Mouse (Mus musculus) embryo, embryonic 11 days (tissue): Measurements from ENCODE around the gene BC024978.

ENCODE experiments used
- DNase-seq: peaks from one replicate; pipeline ENCODE4 v3.0.0-alpha.2; 2015

BC024978 gene

DNA sequence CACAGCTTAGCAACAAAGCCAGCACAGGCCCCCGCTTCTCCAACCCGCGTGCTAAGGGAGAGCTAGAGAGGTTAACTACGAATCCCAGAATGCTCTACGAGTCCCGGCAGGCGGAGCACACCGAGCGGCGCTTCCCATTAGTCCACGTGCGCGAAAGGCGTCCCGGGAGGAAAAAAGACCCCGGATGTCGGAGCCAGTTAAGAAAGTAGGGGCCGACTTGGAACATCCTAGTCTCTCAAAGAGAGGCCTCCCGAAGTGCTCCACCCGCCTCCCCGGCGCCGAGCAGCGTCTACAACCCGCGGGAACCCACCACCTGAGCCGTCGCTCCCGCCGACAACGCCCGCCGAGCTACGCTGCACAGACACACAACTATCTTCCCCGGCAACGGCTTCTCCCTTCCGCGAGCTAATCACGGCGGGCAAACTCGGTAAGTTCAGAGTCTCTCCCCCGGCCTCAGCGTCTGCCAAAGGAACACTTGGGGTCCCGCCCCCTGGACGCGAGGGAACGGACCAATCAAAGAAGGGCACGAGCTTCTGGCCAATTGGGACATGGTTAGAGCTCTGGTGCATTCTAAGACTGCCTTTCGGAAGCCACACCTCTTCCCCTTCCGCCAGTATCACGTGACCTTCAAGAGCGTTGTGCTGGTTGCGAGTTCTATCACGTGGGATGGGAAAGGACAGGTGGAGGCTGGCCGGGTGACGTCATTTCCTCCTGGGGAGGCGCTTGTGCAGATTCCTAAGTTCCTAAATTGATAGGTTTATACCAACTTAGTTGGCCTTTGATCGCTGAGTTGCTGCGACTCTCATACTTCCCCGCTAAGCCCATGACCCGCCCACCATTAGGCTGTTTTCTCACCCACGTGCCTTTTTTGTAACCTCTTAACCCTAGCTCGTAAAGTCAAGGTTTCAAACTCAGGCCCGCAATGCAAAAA lies at the start of gene BC024978, which contains the start of gene Snrpa:
BC024978 (plus strand) TSS at position 101 of the 931 bp plus-strand sequence.
Snrpa (minus strand) TSS at position 591 of the 931 bp plus-strand sequence.
- DNase-seq = peak; percentile 97

DNA sequence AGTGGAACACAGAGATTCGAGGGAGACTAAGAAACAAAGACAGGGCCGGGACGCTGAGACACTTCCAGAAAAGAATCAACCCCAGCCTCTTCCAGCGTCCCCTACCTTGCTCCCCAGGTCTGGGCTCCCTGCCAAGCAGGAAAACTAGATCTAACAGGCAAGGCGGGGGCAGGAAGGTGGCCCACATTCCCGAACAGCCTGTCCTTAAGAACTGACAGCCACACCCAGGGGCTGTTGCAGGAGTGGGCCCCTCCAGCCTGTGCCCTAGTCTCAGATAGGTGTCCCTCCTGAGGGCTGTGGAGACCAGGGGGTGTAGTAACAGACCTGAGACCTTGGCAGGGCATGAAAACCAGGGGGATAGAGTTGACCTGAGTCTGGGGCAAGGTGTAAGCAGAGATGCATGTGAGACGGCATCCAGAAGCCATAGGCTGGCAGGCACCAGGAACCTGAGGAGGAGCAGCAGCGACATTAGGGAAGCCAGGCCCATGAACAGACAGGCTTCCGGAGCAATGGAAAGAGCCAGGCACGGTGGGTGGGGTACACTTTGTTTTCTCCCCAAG lies 42.3 kb upstream of the BC024978 start, which contains the start of gene Cyp2t4:
Cyp2t4 (plus strand) TSS at position 510 of the 560 bp plus-strand sequence.
- DNase-seq = no peak

DNA sequence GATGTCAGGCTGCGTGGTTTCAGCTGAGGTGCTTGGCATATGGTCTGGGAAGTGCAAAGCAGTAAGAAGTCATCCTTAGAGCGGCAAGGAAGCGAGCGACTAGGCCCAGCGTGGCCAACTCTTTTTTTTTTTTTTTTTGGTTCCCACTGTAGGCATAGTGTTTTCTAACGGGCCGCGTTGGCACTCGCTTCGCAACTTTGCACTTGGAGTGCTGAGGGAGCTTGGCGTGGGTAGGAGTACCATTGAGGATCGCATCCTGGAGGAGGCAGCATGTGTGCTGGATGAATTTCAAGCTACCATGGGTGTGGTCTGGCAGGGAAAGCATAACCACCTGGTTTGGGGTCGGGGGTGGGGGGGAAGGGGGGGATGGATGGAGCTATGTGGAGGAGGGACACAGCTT lies 39.6 kb upstream of the BC024978 start:
- DNase-seq = no peak

DNA sequence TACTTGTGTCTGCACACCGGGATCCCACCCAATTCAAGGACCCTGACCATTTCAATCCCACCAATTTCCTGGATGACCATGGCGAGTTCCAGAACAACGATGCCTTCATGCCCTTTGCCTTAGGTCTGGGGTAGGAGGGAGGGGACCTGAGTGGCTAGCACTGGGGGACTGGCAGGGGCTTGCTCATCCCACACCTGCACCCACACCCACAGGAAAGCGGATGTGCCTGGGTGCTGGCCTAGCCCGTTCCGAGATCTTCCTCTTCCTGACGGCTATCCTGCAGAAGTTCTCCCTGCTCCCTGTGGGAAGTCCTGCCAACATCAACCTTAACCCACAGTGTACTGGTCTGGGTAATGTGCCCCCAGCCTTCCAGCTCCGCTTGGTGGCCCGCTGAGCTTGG lies 37.4 kb upstream of the BC024978 start:
- DNase-seq = no peak

DNA sequence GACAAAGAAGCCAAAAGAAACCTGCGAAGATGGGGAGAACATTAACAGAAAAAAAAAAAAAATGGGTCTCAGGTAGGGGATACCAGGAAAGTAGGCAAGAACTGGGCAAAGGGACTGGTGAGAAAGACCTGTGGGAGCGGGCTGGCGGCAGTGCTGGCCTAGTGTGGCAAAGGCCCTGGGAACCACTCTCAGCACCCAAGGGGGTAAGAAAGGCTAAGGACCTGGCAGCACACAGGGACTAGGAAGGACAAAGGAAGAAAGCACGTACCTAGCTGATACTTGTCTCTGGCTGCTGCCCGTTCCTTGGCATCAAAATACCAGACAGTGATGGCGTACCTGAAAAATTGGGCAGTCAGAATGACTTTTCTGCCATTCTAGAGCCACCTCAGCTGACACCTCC lies 36.3 kb upstream of the BC024978 start:
- DNase-seq = no peak

DNA sequence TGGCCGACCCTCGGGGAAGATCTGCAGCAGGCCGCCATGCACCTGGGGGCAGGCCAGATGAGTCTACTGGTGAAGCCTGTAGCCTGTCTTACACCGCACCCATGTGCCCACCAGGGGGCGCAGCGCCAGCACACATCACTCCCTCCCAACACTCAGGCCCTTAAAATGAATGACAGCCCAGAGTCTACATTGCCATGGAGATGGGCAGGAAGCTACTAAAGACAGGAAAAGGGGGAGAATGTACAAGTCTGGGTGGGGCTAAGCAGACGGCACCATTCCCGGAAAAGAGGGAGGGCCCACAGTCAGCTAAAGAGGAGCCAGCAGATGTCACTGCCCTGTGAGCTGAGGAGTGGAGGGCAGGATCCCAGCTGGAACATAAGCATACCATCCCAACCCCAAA lies 35.7 kb upstream of the BC024978 start:
- peak; percentile 86 for DNase-seq

DNA sequence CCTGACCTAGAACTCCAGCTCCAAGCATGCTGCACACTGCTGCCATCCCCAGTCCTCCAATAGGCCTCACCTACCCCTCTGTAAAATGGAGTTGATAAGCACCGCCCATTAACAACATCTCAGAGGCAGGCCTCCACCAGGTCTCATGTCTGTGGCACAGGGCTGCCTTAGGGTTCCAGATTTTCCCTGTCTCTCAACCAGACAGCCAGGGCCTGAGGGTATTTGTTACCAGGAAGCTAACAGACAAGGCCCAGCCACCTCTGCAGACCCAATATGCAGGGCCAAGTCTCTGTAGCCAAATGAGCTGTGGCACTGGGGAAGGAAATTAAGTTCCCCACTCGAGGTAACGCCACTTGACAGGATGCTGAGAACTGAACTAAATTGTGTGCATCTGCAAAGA lies 34.7 kb upstream of the BC024978 start:
- no peak for DNase-seq

DNA sequence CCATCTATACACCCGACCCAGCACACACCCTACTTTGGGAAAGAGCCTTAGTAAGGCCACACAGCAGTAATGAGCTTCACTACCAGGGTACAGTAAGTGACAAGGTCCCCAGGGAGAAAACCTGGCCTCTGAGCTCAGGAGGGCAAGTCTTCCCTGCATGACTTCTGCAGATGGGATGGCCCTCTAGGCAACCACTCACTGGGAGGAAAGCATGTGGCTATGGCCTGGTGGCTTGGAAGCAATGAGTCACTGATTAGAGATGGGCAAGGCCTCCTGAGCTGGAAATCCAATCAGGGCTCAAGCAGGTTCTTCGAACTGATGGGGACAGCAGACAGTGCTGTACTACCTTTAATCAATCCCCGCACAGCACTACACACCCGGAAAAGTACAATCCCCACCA lies 33.8 kb upstream of the BC024978 start:
- DNase-seq = no peak

DNA sequence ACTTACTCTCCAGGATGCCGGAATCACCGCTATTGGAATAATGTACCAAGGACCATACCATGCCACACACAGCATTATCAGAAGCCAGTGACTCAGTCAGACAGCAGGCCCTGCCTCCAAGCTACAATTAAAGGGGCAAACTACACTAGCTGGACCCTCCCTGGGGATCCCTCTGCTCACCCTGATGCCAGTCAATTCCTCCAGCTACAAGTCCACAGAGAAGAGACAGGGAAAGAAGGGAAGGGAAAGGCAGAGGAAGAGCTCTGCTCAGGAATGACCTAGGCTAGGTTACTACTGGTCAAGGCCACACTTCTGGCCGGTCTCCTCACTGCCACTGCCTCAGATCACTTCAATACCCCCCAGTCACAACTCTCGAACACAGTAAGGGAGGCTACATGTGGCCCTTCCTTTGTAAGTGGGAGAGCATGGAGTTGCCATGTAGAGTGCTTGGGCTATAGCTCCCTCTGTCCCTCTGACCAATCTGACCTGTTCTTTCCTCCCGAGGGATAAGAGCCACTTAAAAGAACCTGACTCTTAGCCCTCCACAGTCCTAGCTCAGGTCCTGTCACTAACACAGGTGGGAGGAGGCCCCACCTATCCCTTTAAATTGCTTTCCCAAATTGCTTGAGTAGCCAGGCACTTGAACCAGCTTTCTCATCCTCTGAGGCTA lies 32.7 kb upstream of the BC024978 start:
- no peak for DNase-seq

DNA sequence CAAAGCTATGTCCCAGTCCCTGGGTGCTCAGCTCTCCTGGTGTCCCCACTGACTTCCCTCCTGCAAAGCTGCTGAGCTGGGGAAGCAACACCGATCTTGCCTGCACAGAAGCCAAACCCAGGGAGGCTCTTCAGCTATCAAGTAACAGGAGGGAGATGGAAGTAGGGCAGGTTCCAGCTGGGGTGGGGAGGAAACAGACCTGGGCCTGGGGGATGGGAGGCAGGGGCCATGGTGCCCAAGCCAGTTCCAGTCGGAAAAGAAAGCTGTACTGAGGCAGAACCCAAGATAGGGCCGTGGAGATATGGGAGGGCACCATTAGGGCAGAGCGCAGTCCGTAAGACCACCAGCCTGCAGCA lies 32.2 kb upstream of the BC024978 start:
- DNase-seq = no peak

DNA sequence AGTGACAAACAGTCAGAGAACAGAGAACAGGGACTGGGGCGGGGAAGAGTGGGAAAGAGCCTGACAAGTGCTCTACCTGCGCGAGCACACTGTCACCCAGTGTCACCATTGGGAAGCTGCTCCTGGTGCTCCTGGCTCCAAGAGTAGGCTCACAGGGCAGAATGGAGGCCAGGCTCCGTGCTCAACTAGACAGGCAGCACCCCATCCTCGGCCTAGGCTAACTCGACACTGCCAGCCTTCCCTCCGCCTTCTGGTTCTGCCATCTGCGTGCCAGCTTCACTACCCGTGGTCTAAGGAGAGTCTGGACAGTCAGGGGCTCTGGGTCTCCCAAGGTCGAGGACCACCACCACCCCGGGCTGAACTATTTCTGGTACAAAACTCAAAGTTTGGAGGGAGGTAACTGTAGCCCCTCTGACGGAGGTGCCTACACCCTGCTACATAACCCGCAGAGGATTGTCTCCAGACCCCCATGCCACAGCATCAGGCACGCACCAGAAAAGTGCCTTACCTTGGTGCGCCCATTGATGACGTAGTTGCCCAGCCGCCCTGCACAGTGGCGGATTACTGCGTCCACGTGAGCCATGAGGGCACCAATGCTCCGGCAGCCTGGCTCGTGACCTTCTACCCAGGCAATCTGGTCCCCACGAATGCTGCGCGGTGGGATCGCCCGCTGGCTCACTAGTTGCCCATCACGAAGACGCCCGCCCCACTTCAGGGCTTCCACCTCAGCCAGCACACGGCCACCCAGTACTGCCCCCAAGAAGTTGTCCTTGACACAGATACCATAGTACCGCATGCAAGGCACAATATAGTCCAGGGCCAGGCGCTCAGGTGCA lies 31.3 kb upstream of the BC024978 start:
- DNase-seq = no peak

DNA sequence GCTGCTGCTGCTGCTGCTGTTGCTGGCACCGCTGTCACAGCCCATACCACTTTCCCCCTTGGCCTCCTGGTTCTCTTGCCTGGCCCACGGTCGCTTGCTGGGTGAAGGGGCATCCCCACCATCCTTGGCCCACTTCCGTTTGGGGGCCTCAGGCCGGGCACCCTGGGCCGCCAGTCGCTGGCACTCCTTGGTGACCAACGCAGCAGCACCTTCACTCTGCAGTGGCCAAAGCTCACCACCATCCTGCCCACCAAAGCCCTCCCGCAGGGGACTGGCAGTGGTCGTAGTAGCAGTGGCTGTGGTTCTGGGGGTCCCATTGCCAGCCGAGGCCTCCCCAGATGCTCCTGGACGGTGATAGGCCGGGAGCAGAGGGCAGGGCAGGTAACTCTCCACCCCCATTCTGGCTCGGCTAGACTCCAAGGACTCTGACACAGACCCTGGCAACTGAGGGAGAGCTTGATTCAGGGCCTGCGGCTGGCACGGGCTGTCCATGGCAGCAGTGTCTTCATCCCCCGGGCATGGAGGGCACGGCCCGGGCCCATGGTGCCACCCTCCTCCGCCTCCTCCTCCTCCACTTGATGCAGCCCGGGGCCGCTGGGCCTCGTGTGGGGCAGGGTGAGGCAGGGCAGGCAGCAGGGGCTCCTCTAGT lies 30.4 kb upstream of the BC024978 start:
- DNase-seq = no peak

DNA sequence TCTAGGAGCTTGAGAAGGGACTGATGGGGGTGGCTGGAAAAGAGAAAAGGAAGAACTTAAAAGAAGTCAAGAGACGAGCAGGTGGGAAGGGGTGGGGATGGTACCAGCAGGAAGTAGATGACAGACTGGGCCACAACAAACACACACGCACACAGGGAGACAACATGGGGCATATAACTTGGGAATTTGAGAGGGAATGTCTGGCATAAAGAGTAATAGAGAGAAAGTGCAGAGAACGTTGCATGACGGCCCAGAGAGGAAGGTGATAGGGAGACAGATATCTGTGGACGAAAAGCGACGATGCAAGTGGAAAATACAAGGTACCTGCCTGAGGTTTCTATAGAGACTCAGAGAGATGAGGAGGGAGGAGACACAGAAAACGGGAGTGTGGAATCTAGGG lies 29.9 kb upstream of the BC024978 start:
- DNase-seq = no peak

DNA sequence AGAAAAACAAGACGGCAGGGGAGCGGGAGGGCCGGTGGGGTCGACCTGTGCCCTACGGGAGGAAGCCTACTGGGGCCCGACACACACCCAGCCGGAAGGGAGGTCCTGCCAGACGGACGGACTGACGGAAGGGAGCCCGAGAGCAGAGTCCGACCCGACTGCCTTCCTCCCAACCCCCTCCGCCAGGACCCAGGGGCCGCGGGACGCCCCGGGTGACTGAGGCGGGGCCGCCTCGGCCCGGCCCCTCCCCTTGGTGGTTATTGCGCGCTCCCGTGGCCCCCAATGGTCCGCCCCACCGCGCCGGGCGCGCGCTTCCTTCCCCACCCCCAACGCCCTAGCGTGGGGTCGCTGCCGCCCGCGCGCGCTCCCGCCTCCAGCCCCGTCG lies 29.4 kb upstream of the BC024978 start:
- DNase-seq = peak; percentile 92

DNA sequence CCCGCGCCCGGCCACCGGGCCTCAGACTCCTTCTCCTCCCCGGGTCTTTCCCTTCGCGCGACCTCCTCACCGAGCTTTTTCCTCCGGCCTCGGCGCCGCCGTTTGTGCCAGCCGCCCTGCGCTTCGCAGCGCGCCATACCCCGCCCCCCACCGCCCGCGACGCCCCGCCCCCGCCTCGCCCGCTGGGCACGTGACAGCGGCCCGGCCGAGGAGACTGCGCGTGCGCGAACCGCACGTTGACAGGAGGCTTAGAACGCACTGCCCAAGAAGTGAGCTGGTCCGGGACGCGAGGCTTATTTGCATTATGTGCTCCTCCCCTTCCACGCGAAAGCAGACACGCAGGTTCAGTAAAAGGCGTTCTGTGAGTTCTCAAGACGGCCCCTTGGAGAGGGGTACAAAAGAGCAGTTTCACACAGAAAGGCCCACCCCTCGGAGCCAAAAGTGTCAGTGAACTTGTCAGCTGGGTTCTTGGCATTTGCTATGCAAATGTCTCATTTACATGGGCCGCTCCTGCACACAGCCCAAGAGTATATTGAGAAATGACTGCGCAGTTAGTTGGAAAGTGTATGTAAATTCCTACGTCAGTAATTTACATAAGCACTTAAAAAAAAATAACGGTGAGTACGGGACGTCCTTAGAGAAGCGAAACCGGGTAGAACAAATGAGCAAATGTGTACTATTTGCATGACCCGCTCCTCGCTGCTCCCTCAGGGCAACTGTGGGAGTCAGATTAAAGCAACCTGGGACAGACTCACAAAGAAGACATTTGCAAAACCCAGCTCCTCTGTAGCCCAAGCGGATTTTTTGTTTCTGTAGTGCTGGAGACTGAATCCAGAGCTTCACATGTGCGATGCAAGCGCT lies 28.7 kb upstream of the BC024978 start, which contains the start of gene Egln2:
Egln2 (minus strand) TSS at position 189 of the 861 bp plus-strand sequence.
- DNase-seq = peak; percentile 95

DNA sequence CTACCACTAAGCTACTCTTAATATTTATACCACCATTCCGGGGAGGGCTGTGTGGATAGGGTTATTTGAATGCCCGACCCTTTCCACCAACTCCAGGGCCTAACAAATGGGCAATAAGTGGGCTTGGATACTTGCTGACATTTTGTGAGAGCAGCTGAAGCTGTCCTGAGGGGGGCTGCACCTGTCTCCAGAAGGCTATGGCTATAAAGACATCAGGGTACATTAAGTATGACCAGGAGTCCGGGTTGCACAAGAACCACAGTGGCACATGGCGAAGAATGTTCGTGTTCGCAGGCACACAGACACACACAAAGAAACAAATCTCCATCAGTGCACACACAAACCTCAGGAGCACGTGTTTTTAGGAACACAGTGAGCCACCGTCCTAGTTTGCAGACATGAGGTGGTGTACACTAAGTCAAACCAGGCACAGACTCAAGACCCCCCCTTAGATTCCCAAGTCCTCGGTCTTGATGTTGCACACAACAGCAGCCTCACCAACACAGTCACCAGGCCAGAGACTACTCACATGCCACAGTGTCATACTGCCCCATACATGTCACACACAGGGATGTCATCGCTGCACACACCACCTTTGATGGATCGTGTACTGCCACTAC lies 28.0 kb upstream of the BC024978 start:
- no peak for DNase-seq

DNA sequence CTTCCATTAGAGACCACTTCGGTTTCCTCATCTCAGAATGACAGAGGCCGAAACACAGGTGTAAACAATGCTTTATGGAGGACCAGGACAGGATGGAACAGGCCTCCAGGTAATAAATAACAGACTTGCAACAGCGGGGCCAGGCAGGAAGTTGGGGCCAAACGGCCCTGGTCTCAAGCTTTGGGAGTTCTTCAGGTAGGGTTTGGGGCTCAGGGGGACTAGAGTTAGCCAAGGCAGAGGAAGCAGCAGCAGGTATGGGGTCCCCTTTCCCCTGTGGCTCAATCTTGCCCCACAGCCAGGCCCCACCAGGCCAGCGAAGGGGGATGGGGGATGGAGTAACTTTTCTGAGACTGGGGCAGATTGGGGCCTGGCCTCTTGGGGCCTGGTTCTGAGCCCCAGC lies 27.2 kb upstream of the BC024978 start:
- no peak for DNase-seq

DNA sequence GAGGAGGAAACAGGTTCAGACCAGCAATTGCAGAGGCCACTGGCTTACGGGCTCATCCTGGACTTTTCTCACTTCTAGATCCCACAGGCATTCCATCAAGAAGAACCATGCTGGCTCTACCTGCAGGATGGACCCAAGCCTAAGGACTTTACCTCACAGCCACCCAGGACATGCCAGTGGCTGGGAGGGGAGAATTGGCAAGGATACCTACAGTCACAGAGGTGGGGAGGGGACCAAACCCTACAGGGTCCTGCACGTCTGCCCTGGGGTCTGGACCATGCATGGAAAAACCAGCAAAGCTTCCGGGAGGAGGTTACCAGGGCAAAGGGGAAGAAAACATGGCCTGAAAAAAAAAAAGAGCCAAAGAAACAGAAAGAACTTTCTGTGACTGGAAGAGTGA lies 24.6 kb upstream of the BC024978 start:
- no peak for DNase-seq

DNA sequence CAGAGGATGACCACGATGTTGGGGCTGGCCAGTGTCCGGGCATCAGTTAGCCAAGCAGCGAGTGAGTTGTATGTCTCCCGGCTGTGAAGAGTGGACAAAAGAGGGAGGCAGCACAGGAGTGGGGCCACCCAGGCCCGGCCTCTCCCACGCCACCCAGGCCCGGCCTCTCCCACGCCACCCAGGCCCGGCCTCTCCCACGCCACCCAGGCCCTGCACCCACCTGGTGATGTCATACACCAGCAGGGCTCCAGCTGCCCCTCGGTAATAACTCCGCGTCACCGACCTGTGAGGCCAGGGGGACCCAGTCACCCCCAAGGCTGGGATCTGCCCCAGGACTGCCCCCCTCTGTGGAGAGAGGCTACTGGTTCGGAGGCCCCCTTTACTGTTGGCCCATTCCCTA lies 21.1 kb upstream of the BC024978 start:
- DNase-seq = no peak

DNA sequence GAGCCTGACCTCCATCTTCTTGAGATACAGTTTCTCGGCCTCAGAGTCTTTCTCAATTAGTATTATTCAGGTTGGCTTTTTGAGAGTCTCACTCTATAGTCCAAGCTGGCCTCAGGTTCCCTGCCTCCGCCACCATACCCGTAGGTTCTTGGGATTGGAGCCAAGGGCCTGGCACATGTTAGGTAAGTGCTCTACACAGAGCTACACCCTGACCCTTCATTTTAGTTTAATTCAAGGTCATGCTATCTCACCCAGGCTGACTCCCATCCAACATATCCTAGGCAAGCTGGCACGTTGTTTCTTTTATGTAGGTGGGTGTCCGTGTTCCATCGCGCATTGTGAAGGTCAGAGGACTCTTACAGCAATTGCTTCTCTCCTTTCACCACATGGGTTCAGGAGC lies 20.7 kb upstream of the BC024978 start:
- DNase-seq = no peak

DNA sequence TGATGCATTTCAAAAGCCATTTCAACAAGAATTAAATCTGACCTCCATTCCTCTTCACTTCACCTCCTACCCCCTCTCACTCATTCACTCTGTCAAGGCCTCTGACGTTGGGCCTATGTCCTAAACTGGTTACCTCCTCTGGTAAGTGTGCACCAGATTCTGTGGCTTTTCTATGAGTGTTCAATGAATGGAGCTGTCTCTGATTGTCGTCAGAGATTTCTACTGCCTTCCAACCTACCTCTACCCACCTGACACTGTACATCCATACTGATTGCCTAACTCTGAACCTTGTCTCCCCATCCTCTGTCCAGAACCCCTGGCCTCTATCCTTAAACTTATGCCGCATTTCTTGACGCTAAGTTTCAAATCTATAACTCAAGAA lies 17.6 kb upstream of the BC024978 start:
- DNase-seq = no peak
